Mouse (Mus musculus) lung, postnatal 0 days (tissue): ENCODE results near the gene Rapgef6. TPM values are rescaled to one million over a fixed set of nuclear protein-coding genes. Genes with fewer than 3 reads are reported as not detected.

ENCODE experiments used
- ATAC-seq: fragments of 200-750 bp; cut with Nextera tagmentation; 2 replicates; pipeline ENCODE4 v1.8.0; 2017; ENCODE audit warnings: moderate library complexity
- DNase-seq: peaks from one replicate; pipeline ENCODE4 v3.0.0-alpha.2; 2016; ENCODE audit warnings: low spot score
- H3K27ac ChIP-seq: fragments of 300-500 bp; sonication (generic); 2 replicates; pipeline ENCODE4 v1.5.1; 2014; ENCODE audit warnings: antibody characterized with exemption, mild to moderate bottlenecking, low read length, mixed read lengths
- H3K27me3 ChIP-seq: fragments of 300-500 bp; sonication (generic); replicated peaks from 2 replicates; pipeline ENCODE4 v1.6.1; 2014; ENCODE audit warnings: low read length, mixed read lengths; ENCODE audit not compliant: insufficient read depth
- H3K36me3 ChIP-seq: fragments of 300-500 bp; sonication (generic); 2 replicates; pipeline ENCODE4 v1.6.1; 2014; ENCODE audit warnings: low read length, mixed read lengths; ENCODE audit not compliant: insufficient read depth
- H3K4me1 ChIP-seq: fragments of 300-500 bp; sonication (generic); 2 replicates; pipeline ENCODE4 v1.6.1; 2014; ENCODE audit warnings: antibody characterized with exemption, low read depth, low read length, mixed read lengths; ENCODE audit not compliant: insufficient read depth
- H3K4me2 ChIP-seq: fragments of 300-500 bp; sonication (generic); replicated peaks from 2 replicates; pipeline ENCODE4 v1.6.1; 2014; ENCODE audit warnings: low read depth, mild to moderate bottlenecking, low read length, moderate library complexity, mixed read lengths
- H3K4me3 ChIP-seq: fragments of 300-500 bp; sonication (generic); 2 replicates; pipeline ENCODE4 v1.5.1; 2014; ENCODE audit warnings: low read depth, low read length
- H3K9ac ChIP-seq: fragments of 300-500 bp; sonication (generic); replicated peaks from 2 replicates; pipeline ENCODE4 v1.6.1; 2014; ENCODE audit warnings: low read depth, mild to moderate bottlenecking
- H3K9me3 ChIP-seq: fragments of 300-500 bp; sonication (generic); 2 replicates; pipeline ENCODE4 v1.6.1; 2016; ENCODE audit warnings: low read length, mixed read lengths
- CTCF ChIP-seq: IDR thresholded peaks from 2 replicates; pipeline ENCODE4 v1.5.1; 2016; ENCODE audit warnings: antibody characterized with exemption, mild to moderate bottlenecking
- EP300 ChIP-seq: IDR thresholded peaks from 2 replicates; pipeline ENCODE4 v1.6.1; 2016; ENCODE audit warnings: antibody characterized with exemption, mild to moderate bottlenecking, control low read depth
- WGBS: fragments of 180-500 bp; shearing (Covaris S2); extraction: QIAGEN DNeasy Blood & Tissue Kit; methylation state at CpG from one replicate; pipeline ENCODE4 v1.1.7; 2014; 5-methylcytosine and 5-hydroxymethylcytosine counted together
- polyA plus RNA-seq: library from polyadenylated mRNA; unstranded; fragments of >200 nt; fragmentation: Nextera tagmentation; extraction: Ambion mirVana; gene quantifications from 2 replicates; pipeline ENCODE4 v1.2.1, GENCODE M21; 2015

Gene Rapgef6
- polyA plus RNA-seq, 1 experiment from 2014 or later = 28.3 TPM

DNA sequence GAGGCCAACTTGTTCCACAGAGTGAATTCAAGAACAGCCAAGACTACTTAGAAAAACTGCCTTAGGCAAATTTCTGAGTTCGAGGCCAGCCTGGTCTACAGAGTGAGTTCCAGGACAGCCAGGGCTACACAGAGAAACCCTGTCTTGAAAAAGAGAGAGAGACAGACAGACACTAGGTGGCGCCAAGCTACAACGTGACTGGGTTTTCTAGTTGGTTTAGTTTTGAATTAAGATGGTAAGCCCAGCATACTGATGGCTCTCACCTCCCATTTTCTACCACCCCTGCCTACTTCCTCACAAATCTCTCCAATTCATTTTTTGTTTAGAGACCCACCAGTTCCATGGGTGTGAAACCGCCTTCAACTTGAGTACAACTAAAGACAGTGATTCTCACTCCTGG is 180.7 kb downstream of the Rapgef6 start:
- TF ChIP-seq CTCF (peak; percentile 86), EP300 (0 out of 2 replicates have a peak, but pooled peaks have one; percentile 21)
- DNase-seq (peak; percentile 78), ATAC-seq (peak; percentile 59)
- H3K27me3 ChIP-seq = no peaks in the 10 kb centered on the region
- H3K4me3 ChIP-seq = no peak overlapping the region
- H3K36me3 ChIP-seq = no peaks in the 10 kb centered on the region
- no peak overlapping the region for H3K27ac ChIP-seq
- H3K4me1 ChIP-seq = no peaks in the 10 kb centered on the region
- no peaks in the 10 kb centered on the region for H3K9me3 ChIP-seq
- WGBS = 31% methylated on average over 4 of the region's 4 CpGs
- H3K9ac ChIP-seq = no peak overlapping the region
- H3K4me2 ChIP-seq = no peak overlapping the region

DNA sequence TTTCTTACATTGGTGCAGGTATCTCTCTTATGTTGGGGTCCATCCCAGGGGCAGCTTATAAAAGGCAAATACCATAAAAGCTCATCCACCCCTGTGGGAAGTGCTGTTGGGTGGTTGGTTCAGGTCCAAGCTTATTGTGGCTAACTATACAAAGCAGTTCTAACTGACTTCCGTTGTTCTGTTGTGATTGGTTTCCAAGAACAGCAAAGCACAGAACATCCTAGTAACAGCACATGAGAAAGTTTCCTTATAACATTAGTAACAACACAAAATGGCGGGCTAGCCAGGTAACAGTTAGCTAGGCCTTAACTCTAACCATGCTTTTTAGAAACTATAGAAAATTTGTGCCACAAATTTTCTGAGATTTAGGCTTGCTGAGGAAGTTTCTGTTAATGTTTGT is 185.5 kb downstream of the Rapgef6 start:
- DNase-seq = no peak
- no peak for ATAC-seq
- TF ChIP-seq CTCF (no peak), EP300 (no peak)
- Histone ChIP-seq H3K27me3 (no peaks in the 10 kb centered on the region), H3K4me3 (no peak overlapping the region), H3K27ac (no peak overlapping the region), H3K36me3 (no peaks in the 10 kb centered on the region), H3K9ac (no peak overlapping the region), H3K4me2 (no peak overlapping the region), H3K9me3 (no peaks in the 10 kb centered on the region), H3K4me1 (no peaks in the 10 kb centered on the region)
- WGBS = 94% methylated on average over 2 of the region's 2 CpGs

- no peak for ATAC-seq
- Histone ChIP-seq H3K9ac (no peak overlapping the region), H3K4me3 (no peak overlapping the region), H3K9me3 (no peaks in the 10 kb centered on the region), H3K27ac (no peak overlapping the region), H3K4me1 (no peaks in the 10 kb centered on the region), H3K36me3 (no peaks in the 10 kb centered on the region), H3K27me3 (no peaks in the 10 kb centered on the region), H3K4me2 (no peak overlapping the region)
- DNase-seq = no peak
- WGBS = 50% methylated on average over 2 of the region's 2 CpGs
- TF ChIP-seq EP300 (no peak), CTCF (peak; percentile 4; the same call in 1 of the 2 replicates)
These were observed 187.0 kb downstream of the Rapgef6 start for GRCm38 (mm10) chr11:54709645-54710044.

- no peak overlapping the region for H3K27ac ChIP-seq
- H3K27me3 ChIP-seq = no peaks in the 10 kb centered on the region
- DNase-seq (peak; percentile 23), ATAC-seq (no peak)
- TF ChIP-seq EP300 (no peak), CTCF (no peak)
- no peaks in the 10 kb centered on the region for H3K36me3 ChIP-seq
- H3K9ac ChIP-seq = no peak overlapping the region
- H3K4me2 ChIP-seq = no peak overlapping the region
- no peak overlapping the region for H3K4me3 ChIP-seq
- H3K9me3 ChIP-seq = no peaks in the 10 kb centered on the region
- 77% methylated on average over 4 of the region's 4 CpGs for WGBS
- no peaks in the 10 kb centered on the region for H3K4me1 ChIP-seq
These were observed 188.1 kb downstream of the Rapgef6 start for GRCm38 (mm10) chr11:54710512-54711293.

DNA sequence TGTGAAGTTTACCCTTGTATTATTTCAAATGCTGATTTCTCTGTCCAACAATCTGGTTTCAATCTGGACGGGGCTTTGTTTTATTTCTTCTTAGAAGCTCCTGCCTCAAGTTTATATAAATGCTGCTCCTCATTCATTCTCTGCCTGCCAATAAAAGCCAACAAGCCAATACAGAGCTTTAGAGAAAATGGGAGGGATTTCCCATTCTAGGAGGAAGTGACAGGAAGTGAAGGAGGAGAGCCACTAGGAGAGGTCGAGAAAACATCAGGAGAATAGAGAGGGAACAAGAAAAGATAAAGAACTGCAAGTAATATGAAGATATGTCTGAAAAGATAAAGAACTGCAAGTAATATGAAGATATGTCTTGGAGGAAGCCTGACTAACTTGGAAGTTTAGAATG is 190.2 kb downstream of the Rapgef6 start:
- no peaks in the 10 kb centered on the region for H3K9me3 ChIP-seq
- no peak overlapping the region for H3K9ac ChIP-seq
- 54% methylated on average over 2 of the region's 2 CpGs for WGBS
- no peak for ATAC-seq
- H3K27me3 ChIP-seq = no peaks in the 10 kb centered on the region
- H3K4me3 ChIP-seq = no peak overlapping the region
- H3K27ac ChIP-seq = no peak overlapping the region
- TF ChIP-seq CTCF = no peak
- TF ChIP-seq EP300 = no peak
- H3K4me2 ChIP-seq = no peak overlapping the region
- no peak for DNase-seq
- no peaks in the 10 kb centered on the region for H3K4me1 ChIP-seq
- H3K36me3 ChIP-seq = peaks cover 14% of the 10 kb centered on the region

GRCm38 (mm10) chr11:54717893-54718292 is 195.2 kb downstream of the Rapgef6 start:
- no peak overlapping the region for H3K27ac ChIP-seq
- no peak overlapping the region for H3K9ac ChIP-seq
- ATAC-seq (no peak), DNase-seq (no peak)
- H3K27me3 ChIP-seq = no peaks in the 10 kb centered on the region
- no peak overlapping the region for H3K4me2 ChIP-seq
- no peak for TF ChIP-seq CTCF
- TF ChIP-seq EP300 = no peak
- no peaks in the 10 kb centered on the region for H3K9me3 ChIP-seq
- H3K4me1 ChIP-seq = no peaks in the 10 kb centered on the region
- H3K4me3 ChIP-seq = no peak overlapping the region
- H3K36me3 ChIP-seq = peaks cover 22% of the 10 kb centered on the region
- 88% methylated on average over 3 of the region's 3 CpGs for WGBS
